Mouse (Mus musculus): ENCODE data around the gene Wscd2.

Wscd2 gene

GRCm38 (mm10) chr5:113611771-113612233, 121.7 kb downstream of the Wscd2 start:
- no peak for DNase-seq (ENCODE audit: low spot score)

- no peak for DNase-seq (ENCODE audit: low spot score)
These were observed 128.6 kb downstream of the Wscd2 start for GRCm38 (mm10) chr5:113618716-113619115.

- no peak for DNase-seq (ENCODE audit: low spot score)
These were observed 129.0 kb downstream of the Wscd2 start for GRCm38 (mm10) chr5:113619151-113619550.

GRCm38 (mm10) chr5:113620130-113620716, 130.1 kb downstream of the Wscd2 start:
- DNase-seq (ENCODE audit: low spot score): no peak

GRCm38 (mm10) chr5:113620999-113621398, 130.9 kb downstream of the Wscd2 start:
- DNase-seq (ENCODE audit: low spot score): no peak

GRCm38 (mm10) chr5:113623052-113623451, 132.9 kb downstream of the Wscd2 start:
- DNase-seq (ENCODE audit: low spot score): no peak

GRCm38 (mm10) chr5:113625068-113625467, 134.9 kb downstream of the Wscd2 start:
- no peak for DNase-seq (ENCODE audit: low spot score)

- DNase-seq (ENCODE audit: low spot score): no peak
These were observed 136.2 kb downstream of the Wscd2 start for GRCm38 (mm10) chr5:113626352-113626751.

- no peak for DNase-seq (ENCODE audit: low spot score)
These were observed 136.9 kb downstream of the Wscd2 start for GRCm38 (mm10) chr5:113626991-113627390.

- DNase-seq (ENCODE audit: low spot score): no peak
These were observed 137.8 kb downstream of the Wscd2 start for GRCm38 (mm10) chr5:113627820-113628437.

- DNase-seq (ENCODE audit: low spot score): no peak
These were observed 139.1 kb downstream of the Wscd2 start for GRCm38 (mm10) chr5:113629248-113629647.

- no peak for DNase-seq (ENCODE audit: low spot score)
These were observed 140.0 kb downstream of the Wscd2 start for GRCm38 (mm10) chr5:113630116-113630515.

- no peak for DNase-seq (ENCODE audit: low spot score)
These were observed 143.0 kb downstream of the Wscd2 start for GRCm38 (mm10) chr5:113633037-113633714.

- DNase-seq (ENCODE audit: low spot score): no peak
These were observed 144.0 kb downstream of the Wscd2 start for GRCm38 (mm10) chr5:113634024-113634651.

GRCm38 (mm10) chr5:113634887-113635610, 144.9 kb downstream of the Wscd2 start:
- no peak for DNase-seq (ENCODE audit: low spot score)

- DNase-seq (ENCODE audit: low spot score): no peak
These were observed 145.9 kb downstream of the Wscd2 start for GRCm38 (mm10) chr5:113635861-113636565.

- no peak for DNase-seq (ENCODE audit: low spot score)
These were observed 147.5 kb downstream of the Wscd2 start for GRCm38 (mm10) chr5:113637631-113638030.

- no peak for DNase-seq (ENCODE audit: low spot score)
These were observed 147.9 kb downstream of the Wscd2 start for GRCm38 (mm10) chr5:113638055-113638454.

GRCm38 (mm10) chr5:113639126-113639525, 149.0 kb downstream of the Wscd2 start:
- no peak for DNase-seq (ENCODE audit: low spot score)

Measured in urinary bladder, postnatal 10 days (tissue).